Comparison of ENCODE assay signal across 8 mouse cellular contexts in genomic region chr11:97362943-97363643, GRCm38 (mm10). TPM values are rescaled to one million over a fixed set of nuclear protein-coding genes. Genes with fewer than 3 reads are reported as not detected.
DNase-seq lines count a peak whose midpoint lies in the region; ATAC-seq and TF ChIP-seq lines count a peak whose summit lies in the region.

No protein-coding gene starts in this region.

- peak overlapping the region; percentile 85 for H3K9ac ChIP-seq in intestine, embryonic 14.5 days (ENCODE audit: low read length)
- peak overlapping the region; percentile 94 for H3K9ac ChIP-seq in lung, embryonic 14.5 days
- H3K9ac ChIP-seq in neural tube, embryonic 15.5 days (replicated peaks), result peak overlapping the region; percentile 98

- no peaks in the 10 kb centered on the region; the same call in 1 of the 2 replicates for H3K36me3 ChIP-seq in intestine, embryonic 14.5 days (ENCODE audit: control insufficient read depth, insufficient read depth, low read length)
- peaks cover 3% of the 10 kb centered on the region; the same call in 1 of the 2 replicates for H3K36me3 ChIP-seq in lung, embryonic 14.5 days (ENCODE audit: insufficient read depth)
- H3K36me3 ChIP-seq in neural tube, embryonic 15.5 days, result peaks cover under 1% of the 10 kb centered on the region; the same call in 1 of the 2 replicates

- H3K4me2 ChIP-seq in intestine, embryonic 14.5 days (ENCODE audit: low read length), result peak overlapping the region; percentile 72
- peak overlapping the region; percentile 80 for H3K4me2 ChIP-seq in lung, embryonic 14.5 days
- H3K4me2 ChIP-seq in neural tube, embryonic 15.5 days, result peak overlapping the region; percentile 74

- peak overlapping the region; percentile 52 for H3K27ac ChIP-seq in intestine, embryonic 14.5 days (ENCODE audit: low read depth)
- peak overlapping the region; percentile 83; the same call in 1 of the 2 replicates for H3K27ac ChIP-seq in lung, embryonic 14.5 days (ENCODE audit: low read depth)
- peak overlapping the region; percentile 90 for H3K27ac ChIP-seq in neural tube, embryonic 15.5 days (replicated peaks)

- ATAC-seq in intestine, embryonic 14.5 days (replicated peaks; ENCODE audit: low FRiP score, low TSS enrichment, low read depth), result peak; percentile 16; the same call in 1 of the 2 replicates
- ATAC-seq in lung, embryonic 14.5 days (ENCODE audit: insufficient read depth), result no peak
- peak; percentile 6 for ATAC-seq in neural tube, embryonic 15.5 days (ENCODE audit: low FRiP score)

- no peaks in the 10 kb centered on the region for H3K9me3 ChIP-seq in intestine, embryonic 14.5 days (ENCODE audit: control insufficient read depth, low read length)
- no peaks in the 10 kb centered on the region for H3K9me3 ChIP-seq in lung, embryonic 14.5 days (ENCODE audit: low read depth, low read length)
- H3K9me3 ChIP-seq in neural tube, embryonic 15.5 days (replicated peaks), result no peaks in the 10 kb centered on the region

- under 1% methylated on average over 46 of the region's 49 CpGs for WGBS in intestine, embryonic 14.5 days
- WGBS in lung, embryonic 14.5 days, result under 1% methylated on average over 49 of the region's 49 CpGs
- WGBS in neural tube, embryonic 15.5 days, result 0% methylated on average over 40 of the region's 49 CpGs

- peak overlapping the region; percentile 84 for H3K4me3 ChIP-seq in intestine, embryonic 14.5 days (ENCODE audit: low read depth, low read length)
- peak overlapping the region; percentile 97 for H3K4me3 ChIP-seq in lung, embryonic 14.5 days (ENCODE audit: low read depth, low read length)
- H3K4me3 ChIP-seq in neural tube, embryonic 15.5 days (replicated peaks), result peak overlapping the region; percentile 95

- no peak for TF ChIP-seq CTCF in lung, embryonic 14.5 days (IDR thresholded peaks at IDR 0.05; ENCODE audit: low read depth)

- DNase-seq in urinary bladder, adult 18-20 months (ENCODE audit: low spot score in 2 of 2), result peak; percentile 8 to 38
- DNase-seq in urinary bladder, postnatal 4 days (ENCODE audit: low spot score in 2 of 2), result no peak
- peak; percentile 56 to 72 for DNase-seq in cerebellum, postnatal 10 days
- DNase-seq in gastrocnemius, postnatal 10 days, result peak; percentile 60
- peak; percentile 78 for DNase-seq in intestine, embryonic 14.5 days (ENCODE audit: low spot score)
- peak; percentile 55 for DNase-seq in lung, embryonic 14.5 days
- peak; percentile 45 for DNase-seq in urinary bladder, postnatal 14 days (ENCODE audit: low spot score)

- no peaks in the 10 kb centered on the region for H3K27me3 ChIP-seq in intestine, embryonic 14.5 days (replicated peaks; ENCODE audit: control insufficient read depth, insufficient read depth, low read length)
- no peaks in the 10 kb centered on the region for H3K27me3 ChIP-seq in lung, embryonic 14.5 days (ENCODE audit: insufficient read depth, low read length)
- no peaks in the 10 kb centered on the region for H3K27me3 ChIP-seq in neural tube, embryonic 15.5 days (replicated peaks)

- H3K4me1 ChIP-seq in intestine, embryonic 14.5 days (replicated peaks; ENCODE audit: control insufficient read depth, insufficient read depth, low read length), result peaks cover 19% of the 10 kb centered on the region
- H3K4me1 ChIP-seq in lung, embryonic 14.5 days (ENCODE audit: insufficient read depth), result peaks cover 4% of the 10 kb centered on the region; the same call in 1 of the 2 replicates
- H3K4me1 ChIP-seq in neural tube, embryonic 15.5 days, result peaks cover 41% of the 10 kb centered on the region

RNA-seq across cellular contexts. Expression of gene Socs7, which starts 0.7 kb away (rescaled TPM):
- 10 to 100 TPM; 33.7 to 34.8 TPM for total RNA-seq in gastrocnemius, postnatal 10 days (2021)
- polyA plus RNA-seq in intestine, embryonic 14.5 days (2014; fragmentation: Nextera tagmentation; extraction: Ambion mirVana), result 2.1 and 2.5 TPM in 2 replicates
- polyA plus RNA-seq in lung, embryonic 14.5 days (2014; fragmentation: Nextera tagmentation; extraction: Ambion mirVana), result 1.9 and 2.7 TPM in 2 replicates
- polyA plus RNA-seq in neural tube, embryonic 15.5 days (2015; fragmentation: Nextera tagmentation; extraction: Ambion mirVana), result 7.7 and 8.4 TPM in 2 replicates

RNA-seq across cellular contexts. Expression of gene Gpr179, which starts 11.2 kb away (rescaled TPM):
- under 1 TPM; 0.07 to 0.09 TPM for total RNA-seq in gastrocnemius, postnatal 10 days (2021)
- polyA plus RNA-seq in intestine, embryonic 14.5 days (2014; fragmentation: Nextera tagmentation; extraction: Ambion mirVana), result 0.11 and 0.15 TPM in 2 replicates
- 0.08 and 0.09 TPM in 2 replicates for polyA plus RNA-seq in lung, embryonic 14.5 days (2014; fragmentation: Nextera tagmentation; extraction: Ambion mirVana)
- 0.33 and 0.46 TPM in 2 replicates for polyA plus RNA-seq in neural tube, embryonic 15.5 days (2015; fragmentation: Nextera tagmentation; extraction: Ambion mirVana)

RNA-seq across cellular contexts. Expression of gene Mrpl45, which starts 47.6 kb away (rescaled TPM):
- total RNA-seq in gastrocnemius, postnatal 10 days (2021), result 10 to 100 TPM; 28.5 to 33.8 TPM
- polyA plus RNA-seq in intestine, embryonic 14.5 days (2014; fragmentation: Nextera tagmentation; extraction: Ambion mirVana), result 52.1 and 55.5 TPM in 2 replicates
- polyA plus RNA-seq in lung, embryonic 14.5 days (2014; fragmentation: Nextera tagmentation; extraction: Ambion mirVana), result 46.0 and 48.1 TPM in 2 replicates
- 38.6 and 43.3 TPM in 2 replicates for polyA plus RNA-seq in neural tube, embryonic 15.5 days (2015; fragmentation: Nextera tagmentation; extraction: Ambion mirVana)

RNA-seq across cellular contexts. Expression of gene Arhgap23, which starts 52.2 kb away (rescaled TPM):
- 10 to 100 TPM; 13.5 to 18.9 TPM for total RNA-seq in gastrocnemius, postnatal 10 days (2021)
- polyA plus RNA-seq in intestine, embryonic 14.5 days (2014; fragmentation: Nextera tagmentation; extraction: Ambion mirVana), result 5.0 and 5.1 TPM in 2 replicates
- polyA plus RNA-seq in lung, embryonic 14.5 days (2014; fragmentation: Nextera tagmentation; extraction: Ambion mirVana), result 7.0 and 7.9 TPM in 2 replicates
- polyA plus RNA-seq in neural tube, embryonic 15.5 days (2015; fragmentation: Nextera tagmentation; extraction: Ambion mirVana), result 8.0 and 9.2 TPM in 2 replicates

Comparison
In these comparisons a context has a peak if more than half of its experiments do, and no peak if none do; other contexts are left out.
1. DNase-seq: peak in urinary bladder, adult 18-20 months (2 of 2), cerebellum, postnatal 10 days (2 of 2), gastrocnemius, postnatal 10 days (single experiment), intestine, embryonic 14.5 days (single experiment), lung, embryonic 14.5 days (single experiment) and urinary bladder, postnatal 14 days (single experiment); none in urinary bladder, postnatal 4 days (0 of 2).
2. Peak in every context shown above with its lines, with median percentiles within 50 percentile points of each other: H3K27ac ChIP-seq, H3K4me2 ChIP-seq, H3K4me3 ChIP-seq and H3K9ac ChIP-seq.